Mouse (Mus musculus): ENCODE results near the gene Gbx2. TPM values are rescaled to one million over a fixed set of nuclear protein-coding genes. Genes with fewer than 3 reads are reported as not detected.

Gbx2 gene
- polyA plus RNA-seq, 1 experiment from 2014 or later: 30.9 TPM

DNA sequence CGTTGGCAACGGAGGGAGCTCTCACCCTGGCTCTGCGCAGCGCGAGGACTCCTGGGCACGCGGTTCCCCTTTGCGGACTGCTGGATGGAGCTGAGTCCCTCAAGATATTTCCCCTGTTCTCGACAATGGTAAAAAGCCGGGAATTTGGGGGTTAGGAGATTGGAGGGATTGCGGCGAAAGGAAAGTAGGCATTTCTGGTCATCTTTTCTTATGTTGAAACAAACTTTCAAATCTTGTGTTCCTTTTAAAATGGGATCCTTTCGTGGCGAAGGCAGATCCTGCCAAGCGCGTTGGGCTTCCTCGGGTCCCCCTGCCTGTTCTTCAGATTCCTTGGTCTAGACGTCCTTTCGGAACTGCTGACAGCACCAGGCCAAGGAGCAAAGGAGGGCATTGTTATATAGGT lies 1.0 kb upstream of the Gbx2 start:
- Histone ChIP-seq H3K27ac (ENCODE audit: low read depth, low read length) (0 out of 2 replicates have a peak overlapping the region, but pooled peaks have one; percentile 49), H3K9ac (replicated peaks; ENCODE audit: low read depth, low read length) (no peak overlapping the region), H3K4me2 (ENCODE audit: low read depth, low read length) (peak overlapping the region; percentile 78), H3K9me3 (ENCODE audit: control insufficient read depth, low read length) (no peaks in the 10 kb centered on the region), H3K27me3 (ENCODE audit: control insufficient read depth, insufficient read depth, low read length) (peaks cover 16% of the 10 kb centered on the region), H3K36me3 (ENCODE audit: control insufficient read depth, insufficient read depth, low read length) (no peaks in the 10 kb centered on the region), H3K4me1 (ENCODE audit: control insufficient read depth, insufficient read depth, low read length) (peaks cover 15% of the 10 kb centered on the region), H3K4me3 (ENCODE audit: low read depth, low read length) (peak overlapping the region; percentile 54; the same call in 1 of the 2 replicates)
- 3% methylated on average over 19 of the region's 19 CpGs for WGBS
- ATAC-seq (ENCODE audit: low read depth): no peak

DNA sequence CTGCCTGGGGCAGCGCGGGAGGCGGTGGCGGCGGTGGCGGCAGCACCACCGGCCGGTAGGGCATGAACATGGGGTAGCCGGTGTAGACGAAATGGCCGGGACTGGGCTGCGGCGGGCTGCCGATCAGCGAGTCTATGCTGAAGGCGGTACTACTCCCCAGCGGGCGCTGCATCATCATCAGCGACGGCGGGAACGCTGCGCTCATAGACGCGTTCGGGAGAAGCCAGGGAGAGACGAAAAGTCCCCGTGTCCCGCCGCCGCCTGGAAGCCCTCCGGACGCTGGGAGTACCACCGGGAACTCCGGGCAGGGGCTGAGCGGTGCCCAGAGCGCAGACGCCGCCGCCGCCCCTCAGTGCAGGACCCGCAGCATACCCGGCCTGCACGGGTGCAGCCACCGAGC lies 428 bp downstream of the Gbx2 start:
- peak overlapping the region; percentile 78 for H3K4me2 ChIP-seq (ENCODE audit: low read depth, low read length)
- H3K4me1 ChIP-seq (ENCODE audit: control insufficient read depth, insufficient read depth, low read length): peaks cover 22% of the 10 kb centered on the region
- no peaks in the 10 kb centered on the region for H3K9me3 ChIP-seq (ENCODE audit: control insufficient read depth, low read length)
- peak overlapping the region; percentile 54 for H3K4me3 ChIP-seq (ENCODE audit: low read depth, low read length)
- H3K27me3 ChIP-seq (ENCODE audit: control insufficient read depth, insufficient read depth, low read length): peaks cover 21% of the 10 kb centered on the region
- H3K36me3 ChIP-seq (ENCODE audit: control insufficient read depth, insufficient read depth, low read length): no peaks in the 10 kb centered on the region
- peak; percentile 8; the same call in 1 of the 2 replicates for ATAC-seq (ENCODE audit: low read depth)
- under 1% methylated on average over 43 of the region's 45 CpGs for WGBS
- H3K9ac ChIP-seq (replicated peaks; ENCODE audit: low read depth, low read length): peak overlapping the region; percentile 61
- H3K27ac ChIP-seq (ENCODE audit: low read depth, low read length): peak overlapping the region; percentile 16

DNA sequence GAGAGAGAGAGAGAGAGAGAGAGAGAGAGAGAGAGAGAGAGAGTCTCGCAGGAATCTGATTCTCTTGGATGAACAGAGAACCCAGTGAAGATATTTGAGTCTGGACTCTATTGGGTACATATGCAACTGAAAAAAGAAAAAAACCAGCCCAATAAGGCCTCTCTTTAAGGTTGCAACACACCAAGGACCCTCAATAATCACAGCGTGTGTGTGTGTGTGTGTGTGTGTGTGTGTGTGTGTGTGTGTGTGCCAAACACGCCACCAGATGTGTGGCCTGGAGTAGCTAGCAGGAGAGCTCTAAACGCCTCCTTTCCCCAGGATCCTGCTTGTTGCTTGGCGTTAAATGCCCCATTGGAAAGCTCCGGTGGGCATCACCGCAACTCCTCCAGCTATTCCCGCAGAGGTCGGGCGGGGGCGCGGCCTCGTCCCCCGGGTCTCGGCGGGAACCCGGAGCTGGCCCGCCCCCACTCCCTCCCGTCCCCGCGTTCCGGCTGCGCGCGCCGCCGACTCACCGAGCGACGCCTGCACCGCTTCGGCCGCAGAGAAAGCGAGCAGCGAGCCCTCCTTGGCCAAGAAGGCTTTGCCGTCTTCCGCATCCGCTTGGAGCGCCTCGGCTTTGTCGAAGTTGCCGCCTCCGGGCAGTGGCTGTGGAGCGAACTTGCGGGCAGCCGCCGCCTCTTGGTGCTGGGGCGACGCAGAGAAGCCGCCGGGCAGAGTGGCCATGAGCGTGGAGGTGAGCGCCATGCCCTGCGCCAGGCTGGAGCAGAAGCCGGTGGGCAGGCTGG lies 1.1 kb downstream of the Gbx2 start:
- Histone ChIP-seq H3K9ac (replicated peaks; ENCODE audit: low read depth, low read length) (peak overlapping the region; percentile 61), H3K27ac (ENCODE audit: low read depth, low read length) (peak overlapping the region; percentile 16), H3K4me3 (ENCODE audit: low read depth, low read length) (peak overlapping the region; percentile 54), H3K36me3 (ENCODE audit: control insufficient read depth, insufficient read depth, low read length) (no peaks in the 10 kb centered on the region), H3K4me2 (ENCODE audit: low read depth, low read length) (peak overlapping the region; percentile 78), H3K27me3 (ENCODE audit: control insufficient read depth, insufficient read depth, low read length) (peaks cover 16% of the 10 kb centered on the region), H3K4me1 (ENCODE audit: control insufficient read depth, insufficient read depth, low read length) (peaks cover 25% of the 10 kb centered on the region), H3K9me3 (ENCODE audit: control insufficient read depth, low read length) (no peaks in the 10 kb centered on the region)
- 0 out of 2 replicates have a peak, but pooled peaks have one; percentile 4 for ATAC-seq (ENCODE audit: low read depth)
- WGBS: 1% methylated on average over 55 of the region's 55 CpGs

DNA sequence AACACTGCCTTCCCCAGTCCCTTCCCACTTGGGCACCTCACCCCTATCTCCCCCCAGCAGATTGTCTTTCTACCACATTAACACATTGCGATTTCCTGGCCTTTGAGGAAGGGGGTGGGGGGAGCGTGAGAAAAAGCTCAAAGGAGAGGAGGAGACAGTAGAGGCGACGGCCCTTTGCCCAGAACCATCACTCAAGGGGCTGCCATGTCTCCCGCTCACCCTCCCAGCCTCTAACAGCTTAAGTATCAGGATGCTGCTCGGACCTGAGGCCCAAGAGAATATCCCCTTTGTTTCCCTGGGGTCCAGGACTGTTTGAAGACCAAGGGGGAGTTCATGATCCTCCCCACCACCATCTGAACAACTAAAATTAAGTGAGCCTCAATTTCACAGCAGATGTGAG lies 1.8 kb downstream of the Gbx2 start:
- no peaks in the 10 kb centered on the region for H3K9me3 ChIP-seq (ENCODE audit: control insufficient read depth, low read length)
- no peak for ATAC-seq (ENCODE audit: low read depth)
- peak overlapping the region; percentile 78 for H3K4me2 ChIP-seq (ENCODE audit: low read depth, low read length)
- peaks cover 15% of the 10 kb centered on the region for H3K27me3 ChIP-seq (ENCODE audit: control insufficient read depth, insufficient read depth, low read length)
- peaks cover 29% of the 10 kb centered on the region for H3K4me1 ChIP-seq (ENCODE audit: control insufficient read depth, insufficient read depth, low read length)
- 2% methylated on average over 6 of the region's 6 CpGs for WGBS
- no peaks in the 10 kb centered on the region for H3K36me3 ChIP-seq (ENCODE audit: control insufficient read depth, insufficient read depth, low read length)
- peak overlapping the region; percentile 54 for H3K4me3 ChIP-seq (ENCODE audit: low read depth, low read length)
- peak overlapping the region; percentile 2; the same call in 1 of the 2 replicates for H3K27ac ChIP-seq (ENCODE audit: low read depth, low read length)
- peak overlapping the region; percentile 61 for H3K9ac ChIP-seq (replicated peaks; ENCODE audit: low read depth, low read length)

DNA sequence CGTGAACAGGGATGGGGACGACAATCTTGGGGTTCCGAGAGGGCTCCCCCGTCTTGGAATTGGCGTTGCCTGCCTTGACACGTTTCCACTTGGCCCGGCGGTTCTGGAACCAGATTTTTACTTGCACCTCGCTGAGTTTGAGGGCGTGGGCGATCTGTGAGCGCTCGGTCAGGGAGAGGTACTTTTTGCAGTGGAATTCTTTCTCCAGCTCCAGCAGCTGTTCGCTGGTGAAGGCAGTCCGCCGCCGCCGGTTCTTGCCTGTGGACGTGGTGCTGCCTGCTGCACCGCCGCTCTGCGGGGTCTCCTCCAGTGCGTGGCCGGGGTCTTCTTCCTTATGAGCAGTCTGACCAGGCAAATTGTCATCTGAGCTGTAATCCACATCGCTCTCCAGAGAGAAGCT lies 2.3 kb downstream of the Gbx2 start:
- Histone ChIP-seq H3K4me1 (ENCODE audit: control insufficient read depth, insufficient read depth, low read length) (peaks cover 25% of the 10 kb centered on the region), H3K36me3 (ENCODE audit: control insufficient read depth, insufficient read depth, low read length) (no peaks in the 10 kb centered on the region), H3K9ac (replicated peaks; ENCODE audit: low read depth, low read length) (peak overlapping the region; percentile 61; the same call in 1 of the 2 replicates), H3K27me3 (ENCODE audit: control insufficient read depth, insufficient read depth, low read length) (peaks cover 11% of the 10 kb centered on the region), H3K27ac (ENCODE audit: low read depth, low read length) (peak overlapping the region; percentile 2; the same call in 1 of the 2 replicates), H3K4me3 (ENCODE audit: low read depth, low read length) (peak overlapping the region; percentile 54), H3K4me2 (ENCODE audit: low read depth, low read length) (peak overlapping the region; percentile 78), H3K9me3 (ENCODE audit: control insufficient read depth, low read length) (no peaks in the 10 kb centered on the region)
- no peak for ATAC-seq (ENCODE audit: low read depth)
- WGBS: 9% methylated on average over 25 of the region's 25 CpGs

DNA sequence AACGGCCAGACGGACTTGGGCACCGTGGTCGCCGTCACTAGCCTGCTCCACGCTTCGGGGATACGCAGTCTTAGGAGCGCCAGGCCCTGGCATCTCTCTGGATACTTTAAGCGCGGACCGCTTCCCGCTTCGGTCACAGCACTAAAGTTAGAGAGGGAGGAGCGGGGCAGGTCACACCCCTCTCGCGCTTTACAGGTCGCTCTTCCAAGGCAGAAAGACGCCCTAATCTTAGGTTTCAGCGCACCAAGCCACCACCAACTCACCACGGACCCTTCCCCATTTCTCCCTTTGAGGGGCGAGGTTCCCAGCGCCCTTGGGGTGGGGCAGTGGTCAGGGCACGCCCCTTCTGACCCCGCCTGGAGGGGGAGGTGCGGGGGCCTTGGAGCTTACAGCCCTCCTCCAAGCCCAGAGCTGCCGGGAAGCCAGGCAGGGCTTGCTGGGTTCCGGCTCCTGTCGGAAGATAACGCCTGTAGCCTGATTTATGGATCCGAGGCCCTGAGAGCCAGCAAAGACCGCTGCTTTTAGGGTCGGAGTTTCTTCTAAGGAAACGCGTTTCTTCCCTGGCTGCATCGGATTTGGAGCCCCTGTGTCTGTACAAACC lies 3.8 kb downstream of the Gbx2 start:
- Histone ChIP-seq H3K36me3 (ENCODE audit: control insufficient read depth, insufficient read depth, low read length) (no peaks in the 10 kb centered on the region), H3K9ac (replicated peaks; ENCODE audit: low read depth, low read length) (peak overlapping the region; percentile 39; the same call in 1 of the 2 replicates), H3K4me2 (ENCODE audit: low read depth, low read length) (peak overlapping the region; percentile 78), H3K27me3 (ENCODE audit: control insufficient read depth, insufficient read depth, low read length) (peaks cover 11% of the 10 kb centered on the region), H3K4me1 (ENCODE audit: control insufficient read depth, insufficient read depth, low read length) (peaks cover 36% of the 10 kb centered on the region), H3K27ac (ENCODE audit: low read depth, low read length) (no peak overlapping the region), H3K9me3 (ENCODE audit: control insufficient read depth, low read length) (no peaks in the 10 kb centered on the region), H3K4me3 (ENCODE audit: low read depth, low read length) (peak overlapping the region; percentile 54)
- 2% methylated on average over 36 of the region's 36 CpGs for WGBS
- no peak for ATAC-seq (ENCODE audit: low read depth)

DNA sequence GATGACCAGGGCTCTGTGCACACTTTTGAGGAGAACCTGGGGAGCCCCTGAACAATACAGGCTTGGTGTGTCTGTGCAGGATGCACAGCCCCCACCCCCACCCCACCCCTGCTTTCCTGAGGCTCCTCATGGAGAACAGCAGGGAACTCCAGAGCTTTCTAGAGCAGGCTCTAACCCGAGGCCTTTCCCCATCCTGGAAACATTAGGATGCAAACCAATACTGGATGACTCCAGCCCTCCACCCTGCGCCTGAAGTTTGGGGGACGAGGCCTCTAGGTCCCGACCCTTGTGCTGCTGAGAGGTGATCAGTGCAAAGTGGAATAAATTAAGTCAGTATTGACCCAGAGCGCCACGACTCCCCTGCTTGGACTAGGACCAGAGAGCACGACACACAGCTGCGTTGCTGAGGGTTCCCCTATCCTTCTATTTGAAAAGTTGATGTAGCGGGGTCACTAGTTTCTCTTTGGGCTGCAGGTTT lies 4.4 kb downstream of the Gbx2 start:
- WGBS: 9% methylated on average over 9 of the region's 9 CpGs
- Histone ChIP-seq H3K4me1 (ENCODE audit: control insufficient read depth, insufficient read depth, low read length) (peaks cover 38% of the 10 kb centered on the region), H3K27me3 (ENCODE audit: control insufficient read depth, insufficient read depth, low read length) (peaks cover 11% of the 10 kb centered on the region), H3K27ac (ENCODE audit: low read depth, low read length) (no peak overlapping the region), H3K36me3 (ENCODE audit: control insufficient read depth, insufficient read depth, low read length) (no peaks in the 10 kb centered on the region), H3K9ac (replicated peaks; ENCODE audit: low read depth, low read length) (no peak overlapping the region), H3K4me3 (ENCODE audit: low read depth, low read length) (peak overlapping the region; percentile 54; the same call in 1 of the 2 replicates), H3K9me3 (ENCODE audit: control insufficient read depth, low read length) (no peaks in the 10 kb centered on the region), H3K4me2 (ENCODE audit: low read depth, low read length) (peak overlapping the region; percentile 78)
- no peak for ATAC-seq (ENCODE audit: low read depth)

DNA sequence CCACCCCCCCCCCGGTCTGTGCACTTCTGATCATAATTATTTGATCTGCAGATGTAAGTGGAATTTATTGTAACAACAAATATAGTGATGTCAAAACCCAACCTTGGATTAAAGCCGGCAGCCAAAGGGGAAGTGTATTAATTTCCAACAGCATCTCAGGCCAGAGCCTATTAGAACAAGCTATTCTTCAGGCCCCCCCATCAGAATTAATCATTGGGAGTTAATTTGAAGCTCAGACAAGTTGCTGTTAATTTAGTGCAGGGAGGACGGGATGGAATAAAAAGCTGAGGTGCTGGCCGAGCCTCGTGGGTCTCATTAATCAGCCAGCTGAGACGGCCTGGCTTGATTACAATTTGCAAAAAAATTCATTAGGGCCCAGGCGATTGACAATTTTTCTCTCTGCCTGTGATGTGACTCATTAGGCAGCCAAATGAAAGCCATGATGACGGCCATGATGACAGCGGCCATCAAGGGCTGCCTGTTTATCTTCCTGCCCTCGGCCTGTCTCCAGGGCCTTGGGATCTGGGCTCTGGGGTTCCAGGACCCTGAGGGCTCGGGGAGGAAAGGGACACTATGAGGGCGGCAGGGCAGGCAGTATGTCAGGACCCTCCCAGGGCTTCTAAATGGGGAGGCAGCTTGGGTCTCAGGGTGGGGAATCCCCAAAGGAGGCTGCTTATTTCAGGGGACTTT lies 5.3 kb downstream of the Gbx2 start:
- no peak overlapping the region for H3K27ac ChIP-seq (ENCODE audit: low read depth, low read length)
- peak overlapping the region; percentile 54; the same call in 1 of the 2 replicates for H3K4me3 ChIP-seq (ENCODE audit: low read depth, low read length)
- H3K4me2 ChIP-seq (ENCODE audit: low read depth, low read length): peak overlapping the region; percentile 78
- peaks cover 13% of the 10 kb centered on the region for H3K27me3 ChIP-seq (ENCODE audit: control insufficient read depth, insufficient read depth, low read length)
- H3K4me1 ChIP-seq (ENCODE audit: control insufficient read depth, insufficient read depth, low read length): peaks cover 35% of the 10 kb centered on the region; the same call in 1 of the 2 replicates
- ATAC-seq (ENCODE audit: low read depth): no peak
- WGBS: 17% methylated on average over 12 of the region's 12 CpGs
- no peaks in the 10 kb centered on the region for H3K9me3 ChIP-seq (ENCODE audit: control insufficient read depth, low read length)
- no peaks in the 10 kb centered on the region for H3K36me3 ChIP-seq (ENCODE audit: control insufficient read depth, insufficient read depth, low read length)
- H3K9ac ChIP-seq (replicated peaks; ENCODE audit: low read depth, low read length): no peak overlapping the region
